Mouse (Mus musculus) forebrain, embryonic 14.5 days (tissue): ENCODE data around the gene Plxnc1. TPM values are rescaled to one million over a fixed set of nuclear protein-coding genes. Genes with fewer than 3 reads are reported as not detected.

Source experiments
- ATAC-seq: fragments of 200-750 bp; cut with Nextera tagmentation; 2 replicates; pipeline ENCODE4 v1.8.0; 2017; ENCODE audit warnings: mild to moderate bottlenecking, moderate library complexity
- DNase-seq: peaks from one replicate; pipeline ENCODE4 v3.0.0-alpha.2; 2015; ENCODE audit warnings: low spot score
- H3K27ac ChIP-seq: fragments of 300-500 bp; sonication (generic); 2 replicates; pipeline ENCODE4 v1.5.1; 2014; ENCODE audit warnings: low read depth, mild to moderate bottlenecking, control low read depth, low read length, moderate library complexity
- H3K27me3 ChIP-seq: fragments of 300-500 bp; sonication (generic); replicated peaks from 2 replicates; pipeline ENCODE4 v1.6.1; 2014; ENCODE audit warnings: low read length, control low read depth, mixed read lengths; ENCODE audit not compliant: control insufficient read depth, insufficient read depth
- H3K36me3 ChIP-seq: fragments of 300-500 bp; sonication (generic); 2 replicates; pipeline ENCODE4 v1.6.1; 2014; ENCODE audit warnings: low read length, control low read depth; ENCODE audit not compliant: control insufficient read depth, insufficient read depth
- H3K4me1 ChIP-seq: fragments of 300-500 bp; sonication (generic); 2 replicates; pipeline ENCODE4 v1.6.1; 2014; ENCODE audit warnings: antibody characterized with exemption, low read length, control low read depth; ENCODE audit not compliant: control insufficient read depth, insufficient read depth
- H3K4me2 ChIP-seq: fragments of 300-500 bp; sonication (generic); 2 replicates; pipeline ENCODE4 v1.6.1; 2014; ENCODE audit warnings: mild to moderate bottlenecking, control low read depth, low read length
- H3K4me3 ChIP-seq: fragments of 300-500 bp; sonication (generic); 2 replicates; pipeline ENCODE4 v1.5.1; 2014; ENCODE audit warnings: low read depth, low read length, control low read depth
- H3K9ac ChIP-seq: fragments of 300-500 bp; sonication (generic); 2 replicates; pipeline ENCODE4 v1.6.1; 2014; ENCODE audit warnings: mild to moderate bottlenecking, low read length, control low read depth, moderate library complexity
- H3K9me3 ChIP-seq: fragments of 300-500 bp; sonication (generic); replicated peaks from 2 replicates; pipeline ENCODE4 v1.6.1; 2016; ENCODE audit warnings: low read length, control low read depth, mixed read lengths; ENCODE audit not compliant: control insufficient read depth
- WGBS: fragments of 180-500 bp; shearing (Covaris S2); extraction: QIAGEN DNeasy Blood & Tissue Kit; methylation state at CpG from one replicate; pipeline ENCODE4 v1.1.7; 2014; 5-methylcytosine and 5-hydroxymethylcytosine counted together
- polyA plus RNA-seq: library from polyadenylated mRNA; unstranded; fragments of >200 nt; fragmentation: Nextera tagmentation; extraction: Ambion mirVana; gene quantifications from 2 replicates; pipeline ENCODE4 v1.2.1, GENCODE M21; 2014

Gene Plxnc1
- polyA plus RNA-seq, 1 experiment from 2014 or later, result 14.4 TPM

GRCm38 (mm10) chr10:94978265-94978822 lies 33.7 kb upstream of the Plxnc1 start:
- 0 out of 2 replicates have a peak overlapping the region, but pooled peaks have one; percentile 29 for H3K9ac ChIP-seq
- DNase-seq (peak; percentile 57), ATAC-seq (peak; percentile 51; the same call in 1 of the 2 replicates)
- no peaks in the 10 kb centered on the region for H3K27me3 ChIP-seq
- H3K9me3 ChIP-seq, result no peaks in the 10 kb centered on the region
- no peak overlapping the region for H3K4me3 ChIP-seq
- H3K36me3 ChIP-seq, result no peaks in the 10 kb centered on the region
- 25% methylated on average over 5 of the region's 5 CpGs for WGBS
- H3K27ac ChIP-seq, result peak overlapping the region; percentile 65; the same call in 1 of the 2 replicates
- H3K4me1 ChIP-seq, result peaks cover 10% of the 10 kb centered on the region
- H3K4me2 ChIP-seq, result no peak overlapping the region

DNA sequence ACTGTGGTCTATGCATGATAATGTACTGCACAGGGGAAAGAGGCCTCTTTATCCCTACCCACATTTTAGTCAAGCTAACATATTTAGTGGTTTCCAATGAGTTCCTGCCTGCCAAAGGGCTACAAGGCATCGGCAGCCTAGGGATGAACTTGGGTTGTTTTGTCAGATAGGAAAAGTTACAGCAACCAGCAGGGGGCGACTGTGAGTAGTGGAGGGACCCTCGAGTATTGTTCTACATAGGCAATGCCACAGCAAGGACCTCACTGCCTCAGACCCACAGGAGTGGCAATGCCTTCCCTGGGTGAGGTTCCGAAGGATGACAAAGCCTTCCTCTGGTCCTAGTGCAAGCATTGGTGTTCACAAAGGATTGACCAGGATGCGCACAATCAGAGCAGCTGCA lies 31.7 kb upstream of the Plxnc1 start:
- DNase-seq (no peak), ATAC-seq (no peak)
- H3K9ac ChIP-seq, result no peak overlapping the region
- no peak overlapping the region for H3K4me2 ChIP-seq
- H3K27ac ChIP-seq, result no peak overlapping the region
- no peaks in the 10 kb centered on the region for H3K27me3 ChIP-seq
- peaks cover 5% of the 10 kb centered on the region for H3K4me1 ChIP-seq
- H3K36me3 ChIP-seq, result no peaks in the 10 kb centered on the region
- no peaks in the 10 kb centered on the region for H3K9me3 ChIP-seq
- WGBS, result 67% methylated on average over 5 of the region's 5 CpGs
- H3K4me3 ChIP-seq, result no peak overlapping the region

DNA sequence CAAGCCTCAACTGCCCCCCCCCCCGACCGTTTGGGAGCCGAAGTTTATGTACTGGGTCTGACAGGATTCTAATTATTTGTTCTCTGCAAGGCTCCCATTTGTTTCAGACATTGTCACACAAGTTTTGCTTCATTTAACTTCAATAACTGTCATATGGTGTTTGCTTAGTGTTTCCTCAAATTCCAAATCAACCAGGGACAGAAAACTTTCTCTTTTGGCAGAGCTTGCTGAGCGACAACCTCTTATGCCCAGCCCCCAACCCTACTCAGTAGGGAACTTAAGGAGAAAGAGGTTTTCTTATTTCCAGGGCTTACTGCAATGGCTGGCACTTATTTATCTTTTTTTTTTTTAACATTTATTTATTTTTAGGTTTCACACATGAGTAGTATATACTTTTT lies 30.5 kb upstream of the Plxnc1 start:
- no peak overlapping the region for H3K4me2 ChIP-seq
- 14% methylated on average over 4 of the region's 4 CpGs for WGBS

DNA sequence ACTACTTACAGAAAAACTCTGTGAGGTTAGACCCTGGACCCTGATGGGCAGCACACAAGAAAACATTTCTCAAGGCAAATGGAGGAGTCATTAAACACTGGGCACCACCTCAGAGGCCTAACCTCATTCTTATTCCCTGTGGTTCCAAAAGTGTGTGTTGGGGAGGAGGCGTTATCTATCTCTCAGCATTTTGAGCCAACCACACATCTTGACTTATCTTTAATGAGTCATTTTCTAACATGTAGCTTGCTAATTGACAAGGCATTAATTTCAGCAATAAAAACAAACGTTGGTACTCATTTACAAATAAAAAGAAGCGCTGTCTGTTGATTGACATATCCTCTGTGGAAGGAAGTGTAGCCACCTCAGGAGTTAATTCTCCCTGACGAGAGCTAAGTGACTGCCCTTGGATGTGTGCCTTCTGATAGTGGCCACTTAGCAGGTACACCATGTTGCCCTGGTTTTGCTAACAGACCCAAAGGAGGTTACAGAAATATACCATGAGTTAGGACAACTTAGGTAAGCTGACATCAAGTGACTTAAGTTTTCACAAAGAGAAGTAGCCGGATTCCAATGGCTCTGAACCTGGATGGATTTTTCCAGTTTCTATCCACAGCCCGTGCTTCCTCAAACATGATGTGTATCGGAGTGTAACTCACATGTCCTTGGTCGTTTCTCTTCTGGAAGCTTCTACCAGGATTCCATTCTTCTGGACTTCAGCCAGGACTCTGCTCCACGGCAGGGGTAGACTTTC lies 29.9 kb upstream of the Plxnc1 start:
- no peaks in the 10 kb centered on the region for H3K27me3 ChIP-seq
- H3K4me2 ChIP-seq, result no peak overlapping the region
- WGBS, result 41% methylated on average over 9 of the region's 9 CpGs
- DNase-seq (no peak), ATAC-seq (no peak)
- no peaks in the 10 kb centered on the region for H3K36me3 ChIP-seq
- no peak overlapping the region for H3K4me3 ChIP-seq
- H3K4me1 ChIP-seq, result peaks cover 5% of the 10 kb centered on the region
- H3K9me3 ChIP-seq, result no peaks in the 10 kb centered on the region
- H3K27ac ChIP-seq, result no peak overlapping the region
- H3K9ac ChIP-seq, result no peak overlapping the region

More for the DNA sequence above, 30.5 kb upstream of the Plxnc1 start:
- Histone ChIP-seq H3K36me3 (no peaks in the 10 kb centered on the region), H3K4me3 (no peak overlapping the region), H3K4me1 (peaks cover 5% of the 10 kb centered on the region), H3K9me3 (no peaks in the 10 kb centered on the region), H3K27me3 (no peaks in the 10 kb centered on the region), H3K27ac (no peak overlapping the region), H3K9ac (no peak overlapping the region)
- DNase-seq, result peak; percentile 54
- ATAC-seq, result no peak

GRCm38 (mm10) chr10:94971625-94972161 lies 27.1 kb upstream of the Plxnc1 start:
- Histone ChIP-seq H3K4me1 (no peaks in the 10 kb centered on the region), H3K36me3 (no peaks in the 10 kb centered on the region), H3K9ac (no peak overlapping the region), H3K27ac (no peak overlapping the region), H3K9me3 (no peaks in the 10 kb centered on the region), H3K4me2 (no peak overlapping the region), H3K4me3 (no peak overlapping the region), H3K27me3 (no peaks in the 10 kb centered on the region)
- DNase-seq, result no peak
- WGBS, result 66% methylated on average over 3 of the region's 3 CpGs
- ATAC-seq, result no peak

DNA sequence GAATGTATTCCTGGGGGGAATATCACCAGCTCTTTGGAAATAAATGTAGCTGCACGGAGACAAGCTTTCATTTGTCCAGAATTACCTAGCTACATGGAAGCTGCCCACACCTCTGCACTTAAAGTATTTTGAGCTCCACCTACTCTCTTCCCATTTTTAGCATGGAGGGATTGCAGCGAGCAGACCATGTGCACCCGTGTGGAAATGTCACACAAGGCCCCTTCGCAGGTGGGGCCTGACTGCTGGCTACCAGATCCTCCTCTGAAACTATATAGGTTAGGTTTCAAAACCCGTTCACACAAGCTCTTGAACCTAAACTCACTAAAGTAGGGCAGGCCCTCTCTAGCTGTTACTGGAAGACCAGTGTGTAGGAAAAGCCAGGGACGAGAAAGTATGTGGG lies 25.6 kb upstream of the Plxnc1 start:
- H3K9ac ChIP-seq, result no peak overlapping the region
- ATAC-seq, result no peak
- H3K4me2 ChIP-seq, result no peak overlapping the region
- DNase-seq, result no peak
- H3K27ac ChIP-seq, result no peak overlapping the region
- H3K36me3 ChIP-seq, result no peaks in the 10 kb centered on the region
- no peaks in the 10 kb centered on the region for H3K9me3 ChIP-seq
- H3K4me3 ChIP-seq, result no peak overlapping the region
- no peaks in the 10 kb centered on the region for H3K4me1 ChIP-seq
- WGBS, result 87% methylated on average over 6 of the region's 6 CpGs
- no peaks in the 10 kb centered on the region for H3K27me3 ChIP-seq

DNA sequence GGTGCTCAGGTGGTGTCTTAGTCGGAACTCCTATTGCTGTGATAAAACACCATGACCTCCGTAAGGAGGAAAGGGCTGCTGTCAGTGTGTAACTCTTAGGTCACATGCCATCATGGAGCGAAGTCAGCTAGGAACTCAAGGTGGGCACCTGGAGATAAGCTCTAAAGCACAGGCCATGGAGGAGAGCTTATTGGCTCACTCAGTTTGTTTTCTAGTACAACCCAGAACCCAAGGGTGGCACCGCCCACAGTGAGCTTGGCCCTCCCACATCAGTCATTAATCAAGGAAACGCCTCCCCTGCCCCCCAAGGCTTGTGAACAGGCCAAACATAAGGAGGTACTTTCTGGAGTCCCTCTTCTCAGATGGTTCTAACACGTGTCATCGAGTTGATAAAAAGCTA lies 22.8 kb upstream of the Plxnc1 start:
- Histone ChIP-seq H3K9ac (no peak overlapping the region), H3K9me3 (no peaks in the 10 kb centered on the region; the same call in 1 of the 2 replicates), H3K4me3 (no peak overlapping the region), H3K4me2 (no peak overlapping the region), H3K27me3 (no peaks in the 10 kb centered on the region), H3K27ac (no peak overlapping the region), H3K4me1 (no peaks in the 10 kb centered on the region), H3K36me3 (no peaks in the 10 kb centered on the region)
- 94% methylated on average over 7 of the region's 7 CpGs for WGBS
- no peak for DNase-seq
- ATAC-seq, result no peak

DNA sequence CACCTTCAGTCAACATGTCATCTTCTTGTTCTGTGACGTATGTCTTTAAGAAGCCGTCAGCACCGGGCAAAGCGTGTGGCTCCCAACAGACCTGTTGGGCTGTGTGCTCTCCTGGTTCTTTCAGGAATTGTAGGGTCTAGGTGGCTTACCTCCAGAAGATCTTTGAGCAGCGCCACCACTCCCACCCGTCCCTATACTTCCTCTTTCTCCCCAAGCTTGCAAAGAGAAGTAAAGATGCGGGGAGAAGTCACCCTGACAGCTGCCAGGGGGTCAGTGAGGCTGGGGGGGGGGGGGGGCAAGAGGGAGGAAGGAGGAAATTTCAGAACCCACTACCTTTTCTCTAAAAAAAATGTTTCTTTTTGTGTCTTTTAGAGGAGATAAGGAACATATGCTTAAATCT lies 22.2 kb upstream of the Plxnc1 start:
- no peak for ATAC-seq

DNA sequence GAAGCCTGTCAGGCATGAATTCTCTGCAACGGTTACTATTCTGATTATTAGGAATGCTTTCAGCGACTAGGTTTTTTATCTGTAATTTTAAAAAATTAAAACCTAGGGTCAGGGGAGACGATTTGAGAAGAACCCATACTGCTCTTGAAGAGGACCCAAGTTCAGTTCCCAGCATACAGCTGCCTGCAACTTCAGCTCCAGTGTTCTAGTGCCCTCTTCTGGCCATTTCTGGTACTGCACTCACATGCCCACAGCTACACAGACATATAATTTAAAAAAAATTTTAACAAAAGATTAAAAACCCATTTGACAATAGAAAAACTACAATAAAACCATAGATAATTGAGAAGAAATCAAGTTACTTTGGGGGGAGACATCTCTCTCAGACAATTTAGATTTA lies 20.5 kb upstream of the Plxnc1 start:
- no peak for DNase-seq
- WGBS, result 91% methylated on average over 3 of the region's 3 CpGs
- Histone ChIP-seq H3K36me3 (no peaks in the 10 kb centered on the region), H3K9me3 (no peaks in the 10 kb centered on the region; the same call in 1 of the 2 replicates), H3K4me2 (no peak overlapping the region), H3K9ac (no peak overlapping the region), H3K4me1 (no peaks in the 10 kb centered on the region), H3K27ac (no peak overlapping the region), H3K27me3 (no peaks in the 10 kb centered on the region), H3K4me3 (no peak overlapping the region)
- ATAC-seq, result no peak

More for the DNA sequence above, 22.2 kb upstream of the Plxnc1 start:
- 91% methylated on average over 7 of the region's 7 CpGs for WGBS
- no peak overlapping the region for H3K27ac ChIP-seq
- no peak overlapping the region for H3K4me2 ChIP-seq
- no peak overlapping the region for H3K4me3 ChIP-seq
- H3K4me1 ChIP-seq, result no peaks in the 10 kb centered on the region
- no peaks in the 10 kb centered on the region for H3K27me3 ChIP-seq
- no peaks in the 10 kb centered on the region for H3K36me3 ChIP-seq
- DNase-seq, result no peak
- H3K9me3 ChIP-seq, result no peaks in the 10 kb centered on the region; the same call in 1 of the 2 replicates
- H3K9ac ChIP-seq, result no peak overlapping the region
